Mouse (Mus musculus): ENCODE data around the gene Rsph9. TPM values are rescaled to one million over a fixed set of nuclear protein-coding genes. Genes with fewer than 3 reads are reported as not detected.

The Rsph9 gene
- polyA plus RNA-seq, 1 experiment from 2014 or later = 9.6 TPM

DNA sequence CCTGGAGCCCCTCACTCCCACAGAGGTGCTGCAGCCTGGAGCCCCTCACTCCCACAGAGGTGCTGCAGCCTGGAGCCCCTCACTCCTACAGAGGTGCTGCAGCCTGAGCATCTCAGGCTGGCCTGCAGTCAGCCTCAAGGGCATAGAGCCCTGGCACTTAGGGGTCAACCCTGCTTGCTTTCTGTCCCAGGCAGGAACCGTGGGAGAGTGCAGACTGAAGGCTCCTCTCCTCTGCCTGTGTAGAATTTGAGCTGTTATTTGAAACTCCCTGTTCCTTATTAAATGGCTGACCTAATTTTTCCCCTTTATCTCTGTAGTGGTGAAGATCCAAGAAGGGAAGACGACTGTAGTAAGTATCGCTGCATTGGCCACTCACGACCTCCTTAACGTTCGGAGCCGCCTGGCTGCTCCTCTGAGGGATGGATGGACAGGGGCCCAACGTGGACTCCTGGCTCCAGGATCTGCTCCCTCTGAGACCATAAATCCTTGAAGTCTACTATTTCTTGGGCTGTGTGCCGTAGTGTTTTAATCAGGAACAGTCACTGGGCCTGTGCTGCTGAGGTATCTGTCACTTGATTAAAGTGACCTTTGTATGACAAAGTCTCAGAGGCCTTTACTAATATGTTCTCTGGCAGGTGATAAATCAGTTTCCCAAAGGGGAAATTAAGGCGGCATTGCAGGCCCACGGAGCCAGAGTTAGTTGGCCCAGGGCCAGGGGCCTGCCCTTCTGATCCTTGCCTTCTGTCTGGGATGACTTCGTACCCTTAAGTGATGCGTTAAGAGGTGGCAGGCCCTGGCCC is 26.2 kb downstream of the Rsph9 start:
- no peak overlapping the region for H3K27ac ChIP-seq
- WGBS = 32% methylated on average over 13 of the region's 13 CpGs
- H3K4me1 ChIP-seq = peaks cover 46% of the 10 kb centered on the region
- no peak overlapping the region for H3K4me2 ChIP-seq
- no peak overlapping the region for H3K4me3 ChIP-seq
- no peak for ATAC-seq (ENCODE audit: insufficient number of reproducible peaks, low FRiP score, low TSS enrichment, low read depth)
- no peaks in the 10 kb centered on the region for H3K9me3 ChIP-seq
- H3K9ac ChIP-seq = no peak overlapping the region
- no peaks in the 10 kb centered on the region for H3K27me3 ChIP-seq
- peaks cover 45% of the 10 kb centered on the region for H3K36me3 ChIP-seq

GRCm38 (mm10) chr17:46116881-46117280 is 27.1 kb downstream of the Rsph9 start:
- Histone ChIP-seq H3K4me2 (no peak overlapping the region), H3K27ac (0 out of 2 replicates have a peak overlapping the region, but pooled peaks have one; percentile 17), H3K9me3 (no peaks in the 10 kb centered on the region), H3K4me3 (no peak overlapping the region), H3K4me1 (peaks cover 48% of the 10 kb centered on the region), H3K36me3 (peaks cover 35% of the 10 kb centered on the region), H3K27me3 (no peaks in the 10 kb centered on the region), H3K9ac (no peak overlapping the region)
- no peak for ATAC-seq (ENCODE audit: insufficient number of reproducible peaks, low FRiP score, low TSS enrichment, low read depth)
- WGBS = 83% methylated on average over 3 of the region's 3 CpGs

DNA sequence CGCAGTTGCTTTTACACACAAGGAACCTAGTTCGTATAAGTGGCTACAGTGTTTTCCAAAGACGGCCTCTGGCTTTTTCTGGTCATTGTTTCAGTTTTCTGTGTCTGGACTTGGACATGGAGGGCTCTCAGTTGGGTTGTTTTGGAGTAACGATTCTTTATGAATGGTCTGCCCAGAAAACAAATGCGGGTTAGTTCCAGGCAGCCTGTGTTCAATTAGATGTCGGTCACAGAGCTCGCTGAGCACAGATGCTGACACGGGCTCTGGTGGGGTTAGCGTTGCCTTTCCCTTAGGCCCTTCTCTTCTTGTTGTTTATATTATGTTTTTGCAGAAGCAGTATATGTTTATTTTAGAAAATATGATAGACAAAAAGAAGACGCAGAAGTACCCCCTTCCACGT is 27.9 kb downstream of the Rsph9 start:
- no peak for ATAC-seq (ENCODE audit: insufficient number of reproducible peaks, low FRiP score, low TSS enrichment, low read depth)
- WGBS = 45% methylated on average over 11 of the region's 11 CpGs
- H3K27ac ChIP-seq = 0 out of 2 replicates have a peak overlapping the region, but pooled peaks have one; percentile 11
- H3K9me3 ChIP-seq = no peaks in the 10 kb centered on the region
- no peak overlapping the region for H3K4me3 ChIP-seq
- no peaks in the 10 kb centered on the region for H3K27me3 ChIP-seq
- peaks cover 32% of the 10 kb centered on the region for H3K36me3 ChIP-seq
- H3K4me1 ChIP-seq = peaks cover 55% of the 10 kb centered on the region
- no peak overlapping the region for H3K9ac ChIP-seq
- H3K4me2 ChIP-seq = no peak overlapping the region

GRCm38 (mm10) chr17:46115489-46115888 is 28.5 kb downstream of the Rsph9 start:
- Histone ChIP-seq H3K27me3 (no peaks in the 10 kb centered on the region), H3K27ac (peak overlapping the region; percentile 40; the same call in 1 of the 2 replicates), H3K9me3 (no peaks in the 10 kb centered on the region), H3K36me3 (peaks cover 32% of the 10 kb centered on the region), H3K4me3 (no peak overlapping the region), H3K4me1 (peaks cover 55% of the 10 kb centered on the region), H3K9ac (no peak overlapping the region), H3K4me2 (no peak overlapping the region)
- ATAC-seq (ENCODE audit: insufficient number of reproducible peaks, low FRiP score, low TSS enrichment, low read depth) = no peak
- WGBS = 37% methylated on average over 2 of the region's 2 CpGs

GRCm38 (mm10) chr17:46110402-46111289 is 33.4 kb downstream of the Rsph9 start, which contains the start of gene Mrps18a:
Gene Mrps18a, plus strand, starts transcription at chr17:46110986.
- peak; percentile 80; the same call in 1 of the 2 replicates for ATAC-seq (ENCODE audit: insufficient number of reproducible peaks, low FRiP score, low TSS enrichment, low read depth)
- no peaks in the 10 kb centered on the region for H3K9me3 ChIP-seq
- peaks cover 27% of the 10 kb centered on the region for H3K4me1 ChIP-seq
- H3K36me3 ChIP-seq = no peaks in the 10 kb centered on the region
- peak within 1 kb of the TSS; percentile 74 for H3K9ac ChIP-seq
- H3K4me2 ChIP-seq = peak within 1 kb of the TSS; percentile 66
- WGBS = 5% methylated on average over 38 of the region's 38 CpGs
- H3K27ac ChIP-seq = peak within 1 kb of the TSS; percentile 74
- H3K27me3 ChIP-seq = peaks cover 10% of the 10 kb centered on the region; the same call in 1 of the 2 replicates
- H3K4me3 ChIP-seq = peak within 1 kb of the TSS; percentile 81

- 78% methylated on average over 4 of the region's 4 CpGs for whole genome bisulfite sequencing
Observed at GRCm38 (mm10) chr17:46108286-46108685, 35.7 kb downstream of the Rsph9 start.

DNA sequence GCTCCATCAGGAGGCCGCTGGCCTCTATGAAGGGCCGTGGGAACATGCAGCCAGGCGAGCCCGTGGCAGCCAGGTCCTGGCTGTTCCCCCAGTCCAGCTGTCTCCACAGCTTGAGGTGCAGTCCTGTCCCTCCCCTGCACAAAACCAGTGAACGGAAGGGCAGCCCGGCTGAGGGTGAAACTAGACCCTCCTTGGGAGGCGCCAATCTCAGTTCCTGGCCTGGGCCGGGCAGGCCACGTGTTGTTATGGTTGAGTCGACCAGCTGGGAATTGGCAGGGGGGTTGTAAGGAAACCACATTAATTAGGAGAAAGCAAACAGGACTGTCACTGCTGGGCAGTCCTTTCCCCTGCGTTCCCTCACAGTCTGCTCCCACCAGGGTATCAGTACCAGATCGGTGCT is 39.5 kb downstream of the Rsph9 start:
- Histone ChIP-seq H3K9me3 (no peaks in the 10 kb centered on the region), H3K9ac (no peak overlapping the region), H3K27ac (0 out of 2 replicates have a peak overlapping the region, but pooled peaks have one; percentile 9), H3K36me3 (no peaks in the 10 kb centered on the region), H3K4me3 (no peak overlapping the region), H3K27me3 (peaks cover 7% of the 10 kb centered on the region; the same call in 1 of the 2 replicates), H3K4me1 (peaks cover 8% of the 10 kb centered on the region), H3K4me2 (0 out of 2 replicates have a peak overlapping the region, but pooled peaks have one; percentile 12)
- WGBS = 26% methylated on average over 12 of the region's 12 CpGs
- ATAC-seq (ENCODE audit: insufficient number of reproducible peaks, low FRiP score, low TSS enrichment, low read depth) = peak; percentile 83

More at GRCm38 (mm10) chr17:46108286-46108685, 35.7 kb downstream of the Rsph9 start:
- ATAC-seq (ENCODE audit: insufficient number of reproducible peaks, low FRiP score, low TSS enrichment, low read depth) = no peak
- Histone ChIP-seq H3K4me1 (peaks cover 18% of the 10 kb centered on the region), H3K36me3 (no peaks in the 10 kb centered on the region), H3K4me2 (no peak overlapping the region), H3K27me3 (peaks cover 10% of the 10 kb centered on the region; the same call in 1 of the 2 replicates), H3K9me3 (no peaks in the 10 kb centered on the region), H3K27ac (no peak overlapping the region), H3K9ac (no peak overlapping the region), H3K4me3 (no peak overlapping the region)

DNA sequence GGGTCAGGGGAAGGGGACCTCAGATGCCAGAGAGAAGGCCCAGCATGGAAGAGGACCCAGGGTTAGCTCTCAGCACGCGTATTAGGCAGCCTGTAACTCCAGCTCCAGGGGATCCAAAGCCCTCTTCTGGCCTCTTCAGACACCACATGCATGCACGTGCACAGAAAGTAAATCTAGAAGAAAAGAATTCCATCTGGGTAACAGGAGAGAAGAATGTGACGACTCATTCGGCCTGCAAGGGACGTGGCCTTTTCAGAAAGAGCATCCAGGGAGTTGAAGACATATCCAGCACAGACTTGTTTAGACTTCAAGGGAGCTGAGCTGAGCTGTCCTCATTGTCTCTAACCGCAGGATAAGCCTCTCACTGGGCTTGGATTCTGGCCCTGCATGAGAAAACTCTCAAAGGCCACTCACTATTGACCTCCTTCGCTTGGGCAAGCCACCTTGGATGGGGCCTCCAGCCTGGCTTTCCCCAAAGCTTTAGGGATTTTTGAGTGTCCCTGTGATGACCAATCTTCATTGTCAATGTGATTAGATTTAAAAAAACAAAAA is 41.3 kb downstream of the Rsph9 start:
- no peak for ATAC-seq (ENCODE audit: insufficient number of reproducible peaks, low FRiP score, low TSS enrichment, low read depth)
- Histone ChIP-seq H3K27me3 (no peaks in the 10 kb centered on the region), H3K9ac (no peak overlapping the region), H3K4me2 (no peak overlapping the region), H3K4me1 (peaks cover 8% of the 10 kb centered on the region), H3K36me3 (no peaks in the 10 kb centered on the region), H3K9me3 (no peaks in the 10 kb centered on the region), H3K4me3 (no peak overlapping the region), H3K27ac (no peak overlapping the region)
- 61% methylated on average over 8 of the region's 8 CpGs for WGBS

GRCm38 (mm10) chr17:46101906-46102305 is 42.1 kb downstream of the Rsph9 start:
- Histone ChIP-seq H3K27me3 (no peaks in the 10 kb centered on the region), H3K9ac (no peak overlapping the region), H3K9me3 (no peaks in the 10 kb centered on the region), H3K27ac (no peak overlapping the region), H3K4me2 (no peak overlapping the region), H3K4me3 (no peak overlapping the region), H3K4me1 (peaks cover 8% of the 10 kb centered on the region), H3K36me3 (no peaks in the 10 kb centered on the region)
- ATAC-seq (ENCODE audit: insufficient number of reproducible peaks, low FRiP score, low TSS enrichment, low read depth) = no peak
- 70% methylated on average over 9 of the region's 9 CpGs for WGBS

DNA sequence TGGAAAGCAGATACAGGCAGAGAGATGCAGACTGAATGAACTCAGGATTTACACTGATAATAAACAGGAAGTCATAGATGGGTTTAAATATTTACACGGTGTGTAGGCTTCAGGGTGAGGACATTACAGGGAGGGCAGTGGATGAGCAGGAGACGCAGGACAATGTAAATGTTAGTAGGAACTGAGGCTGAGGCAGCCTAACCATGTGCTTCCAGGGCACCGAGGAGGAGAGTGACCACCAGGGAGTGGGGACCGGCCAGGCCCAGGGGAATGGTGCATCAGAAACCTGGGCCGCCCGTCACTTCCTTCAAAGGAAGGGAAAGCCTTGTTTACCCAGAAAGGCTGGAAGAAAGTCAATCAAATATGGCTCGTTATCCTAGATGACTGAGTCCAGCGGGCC is 45.5 kb downstream of the Rsph9 start:
- Histone ChIP-seq H3K9me3 (no peaks in the 10 kb centered on the region), H3K9ac (no peak overlapping the region), H3K4me2 (no peak overlapping the region), H3K4me3 (no peak overlapping the region), H3K27ac (no peak overlapping the region), H3K27me3 (no peaks in the 10 kb centered on the region), H3K36me3 (no peaks in the 10 kb centered on the region), H3K4me1 (no peaks in the 10 kb centered on the region)
- no peak for ATAC-seq (ENCODE audit: insufficient number of reproducible peaks, low FRiP score, low TSS enrichment, low read depth)
- whole genome bisulfite sequencing = 51% methylated on average over 8 of the region's 8 CpGs

GRCm38 (mm10) chr17:46091899-46092298 is 52.1 kb downstream of the Rsph9 start:
- H3K4me2 ChIP-seq = no peak overlapping the region
- ATAC-seq (ENCODE audit: insufficient number of reproducible peaks, low FRiP score, low TSS enrichment, low read depth) = no peak
- H3K4me1 ChIP-seq = peaks cover under 1% of the 10 kb centered on the region; the same call in 1 of the 2 replicates
- H3K9me3 ChIP-seq = no peaks in the 10 kb centered on the region
- H3K9ac ChIP-seq = no peak overlapping the region
- no peak overlapping the region for H3K4me3 ChIP-seq
- no peak overlapping the region for H3K27ac ChIP-seq
- WGBS = 62% methylated on average over 14 of the region's 14 CpGs
- no peaks in the 10 kb centered on the region for H3K36me3 ChIP-seq
- H3K27me3 ChIP-seq = no peaks in the 10 kb centered on the region

All from limb, embryonic 15.5 days (tissue).